Mouse (Mus musculus) MEL (cell line): ENCODE results near the gene Upk1b.

Source experiments
- CTCF ChIP-seq, 3 experiments: IDR thresholded peaks in 2 of 3; conservative IDR thresholded peaks in 1 of 3; 2 replicates each; pipeline ENCODE4 v1.5.1; 2011 to 2012; ENCODE audit warnings: low read length in 3 of 3, low read depth in 2 of 3, mild to moderate bottlenecking in 2 of 3, improper control_type of control experiment in 1 of 3, inconsistent platforms in 1 of 3, mixed read lengths in 1 of 3, moderate library complexity in 1 of 3; ENCODE audit not compliant: control insufficient read depth in 1 of 3, insufficient read depth in 1 of 3, poor library complexity in 1 of 3, severe bottlenecking in 1 of 3
- POLR2AphosphoS2 ChIP-seq: IDR thresholded peaks from 2 replicates; pipeline ENCODE4 v1.6.1; 2011; ENCODE audit warnings: low read length, improper control_type of control experiment

- TF ChIP-seq CTCF (IDR thresholded peaks at IDR 0.05 in 2 of 3, conservative IDR thresholded peaks at IDR 0.05 in 1 of 3; ENCODE audit: control insufficient read depth in 1 of 3, insufficient read depth in 1 of 3, low read depth in 2 of 3, low read length in 3 of 3, poor library complexity in 1 of 3, severe bottlenecking in 1 of 3) (no peak), POLR2AphosphoS2 (no peak)
These were observed 17.5 kb downstream of the Upk1b start for GRCm38 (mm10) chr16:38782524-38783067.
